Mouse (Mus musculus) MEL (cell line): ENCODE measurements around the gene C77080. TPM values are rescaled to one million over a fixed set of nuclear protein-coding genes. Genes with fewer than 3 reads are reported as not detected.
A peak's percentile ranks its signal among the peaks of the same experiment; 100 is the strongest.

Experiments used
- DNase-seq: peaks from one replicate; pipeline ENCODE4 v3.0.0; 2011; ENCODE audit warnings: low read depth, low spot score
- H3K27ac ChIP-seq: 2 replicates; pipeline ENCODE4 v1.5.1; 2012; ENCODE audit warnings: low read depth, mild to moderate bottlenecking, control low read depth, low read length, moderate library complexity; ENCODE audit not compliant: control insufficient read depth
- H3K27me3 ChIP-seq, 2 experiments: fragments of 150-350 bp in 1 of 2; sonication (generic) in 1 of 2; 2 replicates each; pipeline ENCODE4 v1.6.1; 2012; ENCODE audit warnings: low read length in 2 of 2, mild to moderate bottlenecking in 2 of 2, improper control_type of control experiment in 1 of 2, moderate library complexity in 1 of 2; ENCODE audit not compliant: insufficient read depth in 2 of 2, control insufficient read depth in 1 of 2
- H3K36me3 ChIP-seq, 2 experiments: 2 replicates each; pipeline ENCODE4 v1.6.1; 2012 to 2014; ENCODE audit warnings: low read length in 2 of 2, improper control_type of control experiment in 1 of 2, inconsistent platforms in 1 of 2, mild to moderate bottlenecking in 1 of 2; ENCODE audit not compliant: insufficient read depth in 2 of 2, control insufficient read depth in 1 of 2
- H3K4me1 ChIP-seq, 2 experiments: fragments of 150-350 bp in 1 of 2; sonication (generic) in 1 of 2; 2 replicates each; pipeline ENCODE4 v1.6.1; 2012; ENCODE audit warnings: low read length in 2 of 2, improper control_type of control experiment in 1 of 2, mild to moderate bottlenecking in 1 of 2; ENCODE audit not compliant: insufficient read depth in 2 of 2, control insufficient read depth in 1 of 2
- H3K4me3 ChIP-seq, 2 experiments: fragments of 150-350 bp in 1 of 2; sonication (generic) in 1 of 2; 2 replicates each; pipeline ENCODE4 v1.5.1; 2012; ENCODE audit warnings: low read depth in 2 of 2, low read length in 2 of 2, mild to moderate bottlenecking in 2 of 2, moderate library complexity in 2 of 2, control low read depth in 1 of 2, improper control_type of control experiment in 1 of 2; ENCODE audit not compliant: control insufficient read depth in 1 of 2, insufficient read depth in 1 of 2
- H3K79me2 ChIP-seq: 2 replicates; pipeline ENCODE4 v1.6.1; 2012; ENCODE audit warnings: mild to moderate bottlenecking, low read length, moderate library complexity; ENCODE audit not compliant: control insufficient read depth, poor library complexity, insufficient read depth
- H3K9ac ChIP-seq: 2 replicates; pipeline ENCODE4 v1.6.1; 2012; ENCODE audit warnings: low read depth, mild to moderate bottlenecking, control low read depth, low read length, moderate library complexity; ENCODE audit not compliant: control insufficient read depth, poor library complexity, severe bottlenecking
- H3K9me3 ChIP-seq: fragments of 150-350 bp; sonication (generic); replicated peaks from 2 replicates; pipeline ENCODE4 v1.6.1; 2012; ENCODE audit warnings: mild to moderate bottlenecking, low read length, improper control_type of control experiment, moderate library complexity; ENCODE audit not compliant: insufficient read depth
- BHLHE40 ChIP-seq: IDR thresholded peaks from 2 replicates; pipeline ENCODE4 v1.6.1; 2012; ENCODE audit warnings: low read depth, mild to moderate bottlenecking, inconsistent platforms, low read length, improper control_type of control experiment, borderline replicate concordance
- CHD2 ChIP-seq: IDR thresholded peaks from 2 replicates; pipeline ENCODE4 v1.6.1; 2011; ENCODE audit warnings: low read length, improper control_type of control experiment
- ELF1 ChIP-seq: IDR thresholded peaks from 2 replicates; pipeline ENCODE4 v1.6.1; 2014; ENCODE audit warnings: low read depth, mild to moderate bottlenecking, inconsistent platforms, low read length, improper control_type of control experiment, moderate library complexity
- EP300 ChIP-seq, 2 experiments: IDR thresholded peaks; 2 replicates each; pipeline ENCODE4 v1.6.1; 2011; ENCODE audit warnings: improper control_type of control experiment in 2 of 2, low read length in 2 of 2, low read depth in 1 of 2, mild to moderate bottlenecking in 1 of 2
- ETS1 ChIP-seq: IDR thresholded peaks from 2 replicates; pipeline ENCODE4 v1.6.1; 2012; ENCODE audit warnings: low read depth, mild to moderate bottlenecking, inconsistent platforms, low read length, improper control_type of control experiment, moderate library complexity
- GATA1 ChIP-seq: IDR thresholded peaks from 2 replicates; pipeline ENCODE4 v1.6.1; 2011; ENCODE audit warnings: low read depth, low read length, improper control_type of control experiment
- HCFC1 ChIP-seq: IDR thresholded peaks from 2 replicates; pipeline ENCODE4 v1.6.1; 2012; ENCODE audit warnings: low read depth, mild to moderate bottlenecking, inconsistent platforms, low read length, improper control_type of control experiment, moderate library complexity
- KAT2A ChIP-seq: conservative IDR thresholded peaks from 2 replicates; pipeline ENCODE4 v1.6.1; 2012; ENCODE audit warnings: low read depth, low read length, improper control_type of control experiment, inconsistent platforms
- MAFK ChIP-seq: IDR thresholded peaks from 2 replicates; pipeline ENCODE4 v1.6.1; 2011; ENCODE audit warnings: low read depth, mild to moderate bottlenecking, low read length, improper control_type of control experiment, borderline replicate concordance
- MAX ChIP-seq: IDR thresholded peaks from 2 replicates; pipeline ENCODE4 v1.6.1; 2011; ENCODE audit warnings: low read length, improper control_type of control experiment
- MAZ ChIP-seq: IDR thresholded peaks from 2 replicates; pipeline ENCODE4 v1.6.1; 2012; ENCODE audit warnings: low read depth, mild to moderate bottlenecking, inconsistent platforms, low read length, improper control_type of control experiment
- MEF2A ChIP-seq: IDR thresholded peaks from 2 replicates; pipeline ENCODE4 v1.6.1; 2014; ENCODE audit warnings: low read depth, mild to moderate bottlenecking, inconsistent platforms, low read length, improper control_type of control experiment; ENCODE audit not compliant: poor library complexity, insufficient replicate concordance, severe bottlenecking; ENCODE audit errors: extremely low read depth
- MXI1 ChIP-seq: IDR thresholded peaks from 2 replicates; pipeline ENCODE4 v1.6.1; 2011; ENCODE audit warnings: mild to moderate bottlenecking, low read depth, low read length, improper control_type of control experiment
- MYC ChIP-seq: IDR thresholded peaks from 2 replicates; pipeline ENCODE4 v1.6.1; 2011; ENCODE audit warnings: low read depth, mild to moderate bottlenecking, low read length, improper control_type of control experiment, moderate library complexity
- POLR2AphosphoS5 ChIP-seq: IDR thresholded peaks from 2 replicates; pipeline ENCODE4 v1.6.1; 2012; ENCODE audit warnings: low read depth, borderline replicate concordance, mild to moderate bottlenecking, inconsistent platforms, low read length, moderate library complexity, mixed read lengths
- RCOR1 ChIP-seq: IDR thresholded peaks from 2 replicates; pipeline ENCODE4 v1.6.1; 2012; ENCODE audit warnings: low read depth, mild to moderate bottlenecking, inconsistent platforms, low read length, improper control_type of control experiment
- SIN3A ChIP-seq: IDR thresholded peaks from 2 replicates; pipeline ENCODE4 v1.6.1; 2012; ENCODE audit warnings: low read length, improper control_type of control experiment, inconsistent platforms
- TAL1 ChIP-seq: IDR thresholded peaks from 2 replicates; pipeline ENCODE4 v1.6.1; 2012; ENCODE audit warnings: mild to moderate bottlenecking, inconsistent platforms, low read length, moderate library complexity, mixed read lengths
- TCF12 ChIP-seq: IDR thresholded peaks from 2 replicates; pipeline ENCODE4 v1.6.1; 2014; ENCODE audit warnings: low read depth, mild to moderate bottlenecking, inconsistent platforms, low read length, improper control_type of control experiment, moderate library complexity
- ZC3H11A ChIP-seq: IDR thresholded peaks from 2 replicates; pipeline ENCODE4 v1.6.1; 2012; ENCODE audit warnings: low read depth, mild to moderate bottlenecking, inconsistent platforms, low read length, improper control_type of control experiment
- ZMIZ1 ChIP-seq: IDR thresholded peaks from 2 replicates; pipeline ENCODE4 v1.6.1; 2012; ENCODE audit warnings: low read depth, mild to moderate bottlenecking, inconsistent platforms, low read length, improper control_type of control experiment, moderate library complexity
- ZNF384 ChIP-seq: IDR thresholded peaks from 2 replicates; pipeline ENCODE4 v1.6.1; 2012; ENCODE audit warnings: low read depth, mild to moderate bottlenecking, inconsistent platforms, low read length, improper control_type of control experiment
- polyA plus RNA-seq, 2 experiments: library from polyadenylated mRNA; stranded (reverse) in 1 of 2; unstranded in 1 of 2; fragments of >175 nt in 1 of 2; fragments of >200 nt in 1 of 2; gene quantifications; 2 replicates each; pipeline versions ENCODE4 v1.2.1 to v1.2.4; 2012; ENCODE audit warnings: low replicate concordance in 2 of 2, low read depth in 1 of 2; ENCODE audit not compliant: insufficient read length in 2 of 2, insufficient read depth in 1 of 2, missing spikeins in 1 of 2
- total RNA-seq: library from RNA; depleted of rRNA; stranded (reverse); fragments of 300-350 nt; gene quantifications from 2 replicates; pipeline ENCODE4 v1.2.3, GENCODE M21; 2012

The C77080 gene
- total and polyA plus RNA-seq, 3 experiments: 0.92 to 6.9 TPM; not detected in 1

DNA sequence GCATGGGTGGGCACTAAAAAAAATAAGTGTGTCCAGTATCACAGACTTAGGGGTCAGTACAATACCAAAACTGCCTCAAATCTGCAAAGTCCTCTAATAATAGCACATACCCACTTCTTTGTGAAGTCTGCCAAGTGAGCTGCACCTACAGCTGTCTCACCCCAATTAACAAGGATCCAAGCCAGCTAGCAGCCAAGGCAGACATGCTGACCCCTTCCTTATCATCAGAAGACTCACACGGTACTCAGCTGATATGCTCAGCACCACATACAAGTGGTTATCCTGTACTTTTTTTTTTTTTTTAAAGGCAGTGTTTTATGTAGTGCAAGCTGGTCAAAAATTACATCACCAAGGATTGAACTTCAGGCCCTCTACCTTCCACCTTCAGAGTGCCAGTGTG, 43.1 kb upstream of the C77080 start:
- TF ChIP-seq GATA1 (peak; percentile 80), BHLHE40 (peak; percentile 45; the same call in 1 of the 2 replicates), CHD2 (no peak), ZMIZ1 (no peak), MAFK (no peak), RCOR1 (no peak; the same call in 1 of the 2 replicates), SIN3A (peak; percentile 61), ETS1 (peak; percentile 99), ELF1 (no peak), TCF12 (peak; percentile 85), EP300 (IDR thresholded peaks at IDR 0.05; ENCODE audit: low read depth in 1 of 2, low read length in 2 of 2) (peak; percentile 32 to 74; a peak in 3 of 4 replicates), ZC3H11A (no peak), MEF2A (no peak), KAT2A (0 out of 2 replicates have a peak, but pooled peaks have one; percentile 31), POLR2AphosphoS5 (no peak), ZNF384 (peak; percentile 97), MYC (no peak), MAX (no peak), MAZ (no peak), TAL1 (peak; percentile 19; the same call in 1 of the 2 replicates), MXI1 (peak; percentile 25; the same call in 1 of the 2 replicates), HCFC1 (no peak)
- H3K27me3 ChIP-seq: no peaks in the 10 kb centered on the region
- peaks cover 10 to 16% of the 10 kb centered on the region in 2 experiments for H3K36me3 ChIP-seq
- H3K79me2 ChIP-seq: no peaks in the 10 kb centered on the region
- H3K4me3 ChIP-seq: no peak overlapping the region
- no peaks in the 10 kb centered on the region for H3K9me3 ChIP-seq
- H3K27ac ChIP-seq: peak overlapping the region; percentile 30
- 0 out of 2 replicates have a peak overlapping the region, but pooled peaks have one; percentile 22 for H3K9ac ChIP-seq
- peaks cover 7 to 9% of the 10 kb centered on the region in 2 experiments for H3K4me1 ChIP-seq
- DNase-seq: peak; percentile 70
